Mouse (Mus musculus): ENCODE data around the gene Dlgap4.

- TF ChIP-seq CTCF (IDR thresholded peaks at IDR 0.05; ENCODE audit: control insufficient read depth, insufficient read depth, low read length) (no peak), POLR2A (IDR thresholded peaks at IDR 0.05; ENCODE audit: borderline replicate concordance, control insufficient read depth, low read depth, low read length) (no peak)
Measured at GRCm38 (mm10) chr2:156769274-156769673, 155.8 kb downstream of the Dlgap4 start.

Measured in bone marrow, adult 2 months (tissue).